Mouse (Mus musculus) thymus, adult 2 months (tissue): Measurements from ENCODE around the gene Gm13277. TPM values are rescaled to one million over a fixed set of nuclear protein-coding genes. Genes with fewer than 3 reads are reported as not detected.
"Not testable (repeated sequence)": the region's sequence is repeated elsewhere in the genome, so short reads cannot be mapped to it uniquely, and the experiment has no call there.

Source experiments
- DNase-seq: peaks from one replicate; pipeline ENCODE4 v3.0.0; 2021
- H3K27ac ChIP-seq: fragments of 200-500 bp; 2 replicates; pipeline ENCODE4 v1.5.1; 2012; ENCODE audit warnings: low read length, control low read depth; ENCODE audit not compliant: control insufficient read depth, insufficient read depth
- H3K27me3 ChIP-seq: fragments of 200-500 bp; 2 replicates; pipeline ENCODE4 v1.6.1; 2012; ENCODE audit warnings: mild to moderate bottlenecking, low read length, moderate library complexity, mixed read lengths; ENCODE audit not compliant: control insufficient read depth, insufficient read depth
- H3K36me3 ChIP-seq: fragments of 200-500 bp; 2 replicates; pipeline ENCODE4 v1.6.1; 2012; ENCODE audit warnings: mild to moderate bottlenecking, low read length, moderate library complexity; ENCODE audit not compliant: control insufficient read depth, insufficient read depth
- H3K4me1 ChIP-seq: fragments of 200-500 bp; replicated peaks from 2 replicates; pipeline ENCODE4 v1.6.1; 2012; ENCODE audit warnings: low read length; ENCODE audit not compliant: control insufficient read depth, insufficient read depth
- H3K4me3 ChIP-seq: fragments of 200-500 bp; 2 replicates; pipeline ENCODE4 v1.5.1; 2012; ENCODE audit warnings: mild to moderate bottlenecking, low read length, control low read depth, moderate library complexity; ENCODE audit not compliant: control insufficient read depth, insufficient read depth
- CTCF ChIP-seq: fragments of 200-500 bp; IDR thresholded peaks from 2 replicates; pipeline ENCODE4 v1.5.1; 2012; ENCODE audit warnings: mild to moderate bottlenecking, control low read depth, low read length, moderate library complexity, borderline replicate concordance; ENCODE audit not compliant: control insufficient read depth, poor library complexity, insufficient read depth; ENCODE audit errors: extremely low read depth
- POLR2A ChIP-seq: fragments of 200-500 bp; IDR thresholded peaks from 2 replicates; pipeline ENCODE4 v1.6.1; 2012; ENCODE audit warnings: mild to moderate bottlenecking, low read length, control low read depth, moderate library complexity; ENCODE audit not compliant: control insufficient read depth, poor library complexity, insufficient read depth; ENCODE audit errors: extremely low read depth
- WGBS: fragments of 180-500 bp; shearing (Covaris S2); methylation state at CpG from one replicate; pipeline ENCODE4 v1.1.7; 2018; 5-methylcytosine and 5-hydroxymethylcytosine counted together
- polyA plus RNA-seq: library from polyadenylated mRNA; depleted of rRNA; stranded (reverse); fragments of >200 nt; gene quantifications from 2 replicates; pipeline ENCODE4 v1.2.3, GENCODE M21; 2012; rRNA removed

Gm13277 gene
- polyA plus RNA-seq, 1 experiment, result not detected

DNA sequence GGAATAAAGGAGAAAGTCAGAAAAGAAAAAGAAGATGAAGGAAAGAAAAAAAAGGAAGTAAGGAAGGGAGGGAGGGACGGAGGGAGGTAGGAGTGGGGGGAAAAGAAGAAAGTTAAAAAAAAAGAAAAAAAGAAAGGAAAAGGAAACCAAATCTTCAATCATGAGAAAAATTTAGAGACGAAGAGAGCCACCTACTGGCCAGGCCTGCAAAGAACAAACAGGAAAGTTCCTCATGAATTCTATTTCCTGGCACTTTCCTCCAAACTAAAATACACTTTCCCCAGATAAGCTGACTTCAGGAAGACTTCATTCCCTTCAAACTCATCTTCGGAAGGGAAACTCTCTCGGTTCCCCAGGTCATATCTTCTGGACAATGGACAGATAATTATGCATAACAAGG lies 42.1 kb downstream of the Gm13277 start:
- peak; percentile 54 for DNase-seq
- H3K27me3 ChIP-seq, result no peaks in the 10 kb centered on the region
- WGBS, result 36% methylated on average over 4 of the region's 4 CpGs
- no peaks in the 10 kb centered on the region for H3K4me1 ChIP-seq
- no peak overlapping the region for H3K4me3 ChIP-seq
- no peak overlapping the region for H3K27ac ChIP-seq
- no peaks in the 10 kb centered on the region for H3K36me3 ChIP-seq
- TF ChIP-seq POLR2A (no peak), CTCF (no peak)

DNA sequence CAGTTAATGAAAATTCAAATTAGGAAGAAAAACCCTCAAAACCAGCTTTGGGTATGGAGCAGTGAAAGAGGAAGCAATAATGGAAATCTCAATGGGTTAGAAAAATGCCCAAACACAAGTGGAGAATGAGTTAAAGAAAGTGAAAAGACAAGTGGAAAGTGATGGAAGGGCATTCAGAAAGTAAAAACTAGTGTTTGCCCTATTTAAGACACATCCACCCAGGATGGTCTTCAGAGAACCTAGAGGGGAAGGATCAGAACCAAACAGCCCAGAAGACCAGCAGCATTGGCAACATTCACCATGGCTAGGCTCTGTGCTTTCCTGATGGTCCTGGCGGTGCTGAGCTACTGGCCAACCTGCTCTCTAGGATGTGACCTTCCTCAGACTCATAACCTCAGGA lies 46.8 kb downstream of the Gm13277 start, which contains the start of gene Ifna5:
Gene Ifna5 (plus strand): TSS at position 301 of the 400 bp plus-strand sequence.
- not testable (repeated sequence) for H3K27ac ChIP-seq, DNase-seq, H3K4me1 ChIP-seq, H3K36me3 ChIP-seq, H3K27me3 ChIP-seq, H3K4me3 ChIP-seq
- WGBS, result 79% methylated on average over 1 of the region's 1 CpGs

Other genes with a start within 250 kb of the Gm13277 start
- gene Ifna15, start 230.4 kb upstream of the Gm13277 start, polyA plus RNA-seq, result not detected in 2 replicates
- gene Ifna14, start 216.8 kb upstream of the Gm13277 start, polyA plus RNA-seq, result not detected in 2 replicates
- gene Ifna9, start 196.2 kb upstream of the Gm13277 start, polyA plus RNA-seq, result not detected in 2 replicates
- not detected in 2 replicates for gene Ifna12, start 185.3 kb upstream of the Gm13277 start, polyA plus RNA-seq
- gene C87499, start 154.2 kb upstream of the Gm13277 start, polyA plus RNA-seq, result not detected in 2 replicates
- gene Ifna13, start 144.2 kb upstream of the Gm13277 start, polyA plus RNA-seq, result not detected in 2 replicates
- not detected in 2 replicates for gene Ifna16, start 111.7 kb upstream of the Gm13277 start, polyA plus RNA-seq
- gene Ifna2, start 104.7 kb upstream of the Gm13277 start, polyA plus RNA-seq, result not detected in 2 replicates
- gene Ifnab, start 97.3 kb upstream of the Gm13277 start, polyA plus RNA-seq, result 0.17 TPM in 1 of 2 replicates, not detected in the other
- 0.86 and 1.5 TPM in 2 replicates for gene Gm26566, start 66.8 kb upstream of the Gm13277 start, polyA plus RNA-seq
- 21.3 and 29.3 TPM in 2 replicates for gene Klhl9, start 66.2 kb upstream of the Gm13277 start, polyA plus RNA-seq
- not detected in 2 replicates for gene Gm13271, start 33.8 kb upstream of the Gm13277 start, polyA plus RNA-seq
- 0.07 and 0.08 TPM in 2 replicates for gene Gm13283, start 28.5 kb upstream of the Gm13277 start, polyA plus RNA-seq
- gene Gm13290, start 14.8 kb upstream of the Gm13277 start, polyA plus RNA-seq, result not detected in 2 replicates
- gene Gm13289, start 11.7 kb upstream of the Gm13277 start, polyA plus RNA-seq, result not detected in 2 replicates
- not detected in 2 replicates for gene Gm13272, start 8.8 kb upstream of the Gm13277 start, polyA plus RNA-seq
- gene Ifnz, start 6.5 kb upstream of the Gm13277 start, polyA plus RNA-seq, result 0.16 TPM in 1 of 2 replicates, not detected in the other
- gene Gm13276, start 2.9 kb upstream of the Gm13277 start, polyA plus RNA-seq, result not detected in 2 replicates
- not detected in 2 replicates for gene Gm13278, start 2.9 kb downstream of the Gm13277 start, polyA plus RNA-seq
- gene Gm13275, start 5.9 kb downstream of the Gm13277 start, polyA plus RNA-seq, result not detected in 2 replicates
- not detected in 2 replicates for gene Gm13279, start 8.8 kb downstream of the Gm13277 start, polyA plus RNA-seq
- gene Gm13285, start 11.0 kb downstream of the Gm13277 start, polyA plus RNA-seq, result not detected in 2 replicates
- gene Gm13287, start 14.6 kb downstream of the Gm13277 start, polyA plus RNA-seq, result not detected in 2 replicates
- not detected in 2 replicates for gene Gm13288, start 16.9 kb downstream of the Gm13277 start, polyA plus RNA-seq
- gene Ifna7, start 27.6 kb downstream of the Gm13277 start, polyA plus RNA-seq, result not detected in 2 replicates
- not detected in 2 replicates for gene Ifna11, start 31.3 kb downstream of the Gm13277 start, polyA plus RNA-seq
- gene Ifna6, start 38.8 kb downstream of the Gm13277 start, polyA plus RNA-seq, result not detected in 2 replicates
- gene Ifna5, start 46.9 kb downstream of the Gm13277 start, polyA plus RNA-seq, result not detected in 2 replicates
- not detected in 2 replicates for gene Ifna4, start 53.2 kb downstream of the Gm13277 start, polyA plus RNA-seq
- not detected in 2 replicates for gene Ifna1, start 61.5 kb downstream of the Gm13277 start, polyA plus RNA-seq
- gene Ifne, start 91.6 kb downstream of the Gm13277 start, polyA plus RNA-seq, result not detected in 2 replicates